Comparison of ENCODE assay signal across 9 mouse cellular contexts in genomic region chr7:144775804-144776447, GRCm38 (mm10). TPM values are rescaled to one million over a fixed set of nuclear protein-coding genes. Genes with fewer than 3 reads are reported as not detected.
DNase-seq lines count a peak whose midpoint lies in the region; ATAC-seq lines count a peak whose summit lies in the region.
"Had no signal": no experiment of that assay in that cellular context is flagged by ENCODE, and none has a peak within 500 bp of the region (broad histone marks: within the 10 kb centered on the region; RNA-seq: fewer than 3 reads in every experiment).

No protein-coding gene starts in this region.

- peak; percentile 80 for DNase-seq in Muller cell, postnatal 12 days (ENCODE audit: inconsistent ontology term)
- peak; percentile 45 for DNase-seq in cerebellum, adult 9-11 months
- DNase-seq in frontal cortex, postnatal 10 days (ENCODE audit: low spot score in 2 of 2), result peak; percentile 52 to 83
- peak; percentile 93 for DNase-seq in hindbrain, embryonic 11.5 days (ENCODE audit: low spot score)
- peak; percentile 84 to 88 for DNase-seq in layer of hippocampus, postnatal 14 days (ENCODE audit: low spot score in 2 of 2)
- DNase-seq in lung, postnatal 14 days, result peak; percentile 93
- peak; percentile 97 for DNase-seq in retina, embryonic 14.5 days (ENCODE audit: low spot score)
- DNase-seq in thymus, postnatal 36 days, result peak; percentile 55 to 64

- no peaks in the 10 kb centered on the region for H3K36me3 ChIP-seq in hindbrain, embryonic 11.5 days (ENCODE audit: control insufficient read depth, insufficient read depth, low read length)

- no peak overlapping the region for H3K9ac ChIP-seq in hindbrain, embryonic 11.5 days (ENCODE audit: low read depth, low read length)

- H3K4me1 ChIP-seq in hindbrain, embryonic 11.5 days (replicated peaks; ENCODE audit: control insufficient read depth, insufficient read depth, low read length), result no peaks in the 10 kb centered on the region

- no peak overlapping the region for H3K4me3 ChIP-seq in hindbrain, embryonic 11.5 days (ENCODE audit: low read depth, low read length)

- peak; percentile 68 for ATAC-seq in hindbrain, embryonic 11.5 days (ENCODE audit: low FRiP score)

- H3K27me3 ChIP-seq in hindbrain, embryonic 11.5 days (ENCODE audit: control insufficient read depth, insufficient read depth, low read length), result no peaks in the 10 kb centered on the region

- H3K9me3 ChIP-seq in hindbrain, embryonic 11.5 days (ENCODE audit: control insufficient read depth, low read length), result no peaks in the 10 kb centered on the region

- 32% methylated on average over 6 of the region's 6 CpGs for WGBS in hindbrain, embryonic 11.5 days

- no peak overlapping the region for H3K27ac ChIP-seq in hindbrain, embryonic 11.5 days (ENCODE audit: low read depth, low read length)
- H3K27ac ChIP-seq: macrophage had no signal

- no peak overlapping the region for H3K4me2 ChIP-seq in hindbrain, embryonic 11.5 days (replicated peaks; ENCODE audit: low read depth, low read length)

RNA-seq across cellular contexts. Expression of gene Ano1, which starts 24.2 kb away (rescaled TPM):
- 6.2 and 7.1 TPM in 2 replicates for polyA plus RNA-seq in hindbrain, embryonic 11.5 days (2014; fragmentation: Nextera tagmentation; extraction: Ambion mirVana)
- total RNA-seq in layer of hippocampus, postnatal 14 days (2021), result 1 to 10 TPM; 2.3 to 5.5 TPM
- polyA plus RNA-seq: macrophage had no signal

Comparison
In these comparisons a context has a peak if more than half of its experiments do, and no peak if none do; other contexts are left out.
1. DNase-seq: peak in every context shown above with its lines; median percentile 97 in retina, embryonic 14.5 days; 93 in hindbrain, embryonic 11.5 days; 93 in lung, postnatal 14 days; 86 in layer of hippocampus, postnatal 14 days; 80 in Muller cell, postnatal 12 days; 68 in frontal cortex, postnatal 10 days; 60 in thymus, postnatal 36 days; 45 in cerebellum, adult 9-11 months.